Mouse (Mus musculus): ENCODE data around the gene Gli2. TPM values are rescaled to one million over a fixed set of nuclear protein-coding genes. Genes with fewer than 3 reads are reported as not detected.

Gene Gli2
- polyA plus RNA-seq, 1 experiment from 2014 or later = 6.5 TPM

DNA sequence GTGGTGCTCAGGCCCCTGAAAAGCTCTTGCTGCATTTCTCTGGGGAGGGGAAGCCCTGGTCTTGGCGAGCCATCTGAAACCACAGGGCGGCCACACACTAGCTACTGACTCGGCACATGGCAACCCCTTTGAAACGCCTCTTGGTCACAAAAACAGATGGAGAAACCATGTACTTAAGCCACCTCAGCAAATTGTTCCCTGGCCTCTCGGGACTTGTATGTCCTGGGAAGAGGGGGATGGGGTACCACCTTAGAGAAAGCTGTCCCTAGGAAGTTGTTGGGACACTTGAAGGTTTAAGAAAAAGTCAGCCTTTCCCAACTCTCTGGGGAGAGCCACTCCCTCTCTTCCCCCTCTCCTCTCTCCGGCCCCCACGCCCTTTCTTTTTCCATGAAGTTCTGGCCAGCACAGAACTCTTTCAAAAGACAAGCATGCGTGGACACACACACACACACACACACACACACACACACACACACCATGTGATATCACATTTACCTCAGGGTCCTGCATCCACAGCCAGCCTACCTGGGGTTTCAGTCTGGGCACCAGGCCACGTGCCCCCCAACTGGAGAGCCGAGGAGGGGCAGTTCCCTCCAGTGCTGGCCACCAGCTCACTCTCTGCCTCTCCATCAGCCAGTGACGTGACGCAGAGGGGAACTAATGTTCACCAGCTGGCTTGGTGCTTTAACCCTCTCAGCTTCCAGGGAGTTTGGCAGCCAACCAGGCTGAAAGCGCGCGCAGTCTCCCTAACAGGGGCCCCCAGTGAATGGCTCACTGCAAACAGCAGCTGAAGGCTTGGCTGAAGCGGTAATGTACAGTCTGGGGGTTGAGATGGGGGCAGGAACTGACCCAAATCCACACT is 71.2 kb downstream of the Gli2 start:
- 8% methylated on average over 16 of the region's 16 CpGs for WGBS
- peaks cover 35% of the 10 kb centered on the region for H3K4me1 ChIP-seq (ENCODE audit: insufficient read depth, low read length)
- ATAC-seq (ENCODE audit: low FRiP score, low TSS enrichment) = peak; percentile 91
- peak overlapping the region; percentile 49 for H3K4me2 ChIP-seq (replicated peaks; ENCODE audit: low read depth, low read length)
- no peaks in the 10 kb centered on the region for H3K36me3 ChIP-seq (ENCODE audit: insufficient read depth, low read length)
- peak overlapping the region; percentile 29; the same call in 1 of the 2 replicates for H3K9ac ChIP-seq (replicated peaks; ENCODE audit: low read length)
- peak overlapping the region; percentile 23 for H3K4me3 ChIP-seq (ENCODE audit: low read length)
- peak overlapping the region; percentile 90 for H3K27ac ChIP-seq (ENCODE audit: low read length)
- H3K27me3 ChIP-seq (ENCODE audit: insufficient read depth, low read length) = 0 out of 2 replicates have a peak, but pooled peaks cover 2% of the 10 kb centered on the region
- H3K9me3 ChIP-seq (ENCODE audit: low read length) = no peaks in the 10 kb centered on the region

DNA sequence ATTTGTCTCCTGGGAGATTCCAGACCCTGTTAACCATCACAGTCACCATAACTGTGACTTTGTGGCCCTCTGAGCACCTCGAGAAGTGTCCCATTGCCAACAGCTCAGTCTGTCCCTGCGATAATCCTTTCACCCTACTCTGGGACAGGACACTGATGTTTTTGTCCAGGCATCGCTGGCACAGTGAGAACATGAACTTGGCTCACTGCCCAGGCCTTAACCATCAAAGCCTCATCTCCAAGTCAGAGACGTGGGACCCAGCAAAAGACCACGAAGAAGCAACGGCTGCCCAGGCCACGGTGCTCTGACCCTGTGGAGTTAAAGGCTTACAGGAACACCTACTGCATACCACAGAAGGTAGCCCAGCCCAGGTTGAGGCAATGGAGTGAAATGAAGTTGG is 72.8 kb downstream of the Gli2 start:
- Histone ChIP-seq H3K36me3 (ENCODE audit: insufficient read depth, low read length) (no peaks in the 10 kb centered on the region), H3K27me3 (ENCODE audit: insufficient read depth, low read length) (0 out of 2 replicates have a peak, but pooled peaks cover 2% of the 10 kb centered on the region), H3K27ac (ENCODE audit: low read length) (0 out of 2 replicates have a peak overlapping the region, but pooled peaks have one; percentile 20), H3K4me3 (ENCODE audit: low read length) (no peak overlapping the region), H3K9me3 (ENCODE audit: low read length) (no peaks in the 10 kb centered on the region), H3K9ac (replicated peaks; ENCODE audit: low read length) (no peak overlapping the region), H3K4me2 (replicated peaks; ENCODE audit: low read depth, low read length) (peak overlapping the region; percentile 49; the same call in 1 of the 2 replicates), H3K4me1 (ENCODE audit: insufficient read depth, low read length) (peaks cover 41% of the 10 kb centered on the region)
- WGBS = 52% methylated on average over 7 of the region's 7 CpGs
- ATAC-seq (ENCODE audit: low FRiP score, low TSS enrichment) = no peak

DNA sequence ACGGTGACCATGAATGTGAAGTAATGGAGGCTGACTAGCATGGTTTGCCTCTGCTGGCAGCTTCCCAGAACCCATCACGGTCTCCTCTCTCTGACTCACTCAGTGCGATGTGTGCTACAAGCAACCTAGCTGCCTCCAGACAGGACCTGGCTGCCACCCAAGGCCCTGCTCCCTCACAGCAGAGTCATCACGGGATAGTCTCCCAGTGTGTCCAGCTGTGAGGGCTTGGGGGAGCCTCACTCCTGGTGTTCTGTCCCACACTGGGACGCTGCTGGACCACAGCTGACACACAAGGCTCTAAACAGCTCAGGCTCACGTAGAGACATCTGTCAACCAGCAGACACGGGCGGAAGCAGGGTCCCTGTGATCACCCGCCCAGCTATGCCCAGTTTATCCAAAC is 76.8 kb downstream of the Gli2 start:
- no peak overlapping the region for H3K4me3 ChIP-seq (ENCODE audit: low read length)
- H3K9me3 ChIP-seq (ENCODE audit: low read length) = no peaks in the 10 kb centered on the region
- no peak overlapping the region for H3K27ac ChIP-seq (ENCODE audit: low read length)
- H3K4me2 ChIP-seq (replicated peaks; ENCODE audit: low read depth, low read length) = no peak overlapping the region
- peaks cover 13% of the 10 kb centered on the region for H3K36me3 ChIP-seq (ENCODE audit: insufficient read depth, low read length)
- WGBS = 33% methylated on average over 9 of the region's 9 CpGs
- H3K27me3 ChIP-seq (ENCODE audit: insufficient read depth, low read length) = no peaks in the 10 kb centered on the region
- no peak overlapping the region for H3K9ac ChIP-seq (replicated peaks; ENCODE audit: low read length)
- peaks cover 18% of the 10 kb centered on the region for H3K4me1 ChIP-seq (ENCODE audit: insufficient read depth, low read length)
- ATAC-seq (ENCODE audit: low FRiP score, low TSS enrichment) = peak; percentile 72

DNA sequence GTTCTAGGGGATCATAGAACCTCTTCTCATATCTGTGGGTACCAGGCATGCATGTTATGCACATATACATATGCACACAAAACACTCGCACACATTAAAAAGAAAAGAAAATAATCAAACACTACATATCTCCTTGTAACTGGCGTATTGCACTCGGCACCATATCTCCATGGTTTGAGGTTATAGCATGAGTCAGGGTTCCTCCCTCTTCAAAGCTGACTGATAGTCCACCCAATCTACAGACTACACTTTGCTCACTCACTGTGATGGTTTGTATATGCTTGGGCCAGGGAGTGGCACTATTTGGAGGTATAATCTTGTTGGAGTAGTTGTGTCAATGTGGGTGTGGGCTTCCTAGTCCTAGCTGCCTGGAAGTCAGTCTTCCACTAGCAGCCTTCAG is 78.0 kb downstream of the Gli2 start:
- H3K4me1 ChIP-seq (ENCODE audit: insufficient read depth, low read length) = peaks cover 8% of the 10 kb centered on the region
- no peaks in the 10 kb centered on the region for H3K9me3 ChIP-seq (ENCODE audit: low read length)
- H3K27ac ChIP-seq (ENCODE audit: low read length) = no peak overlapping the region
- no peak overlapping the region for H3K9ac ChIP-seq (replicated peaks; ENCODE audit: low read length)
- ATAC-seq (ENCODE audit: low FRiP score, low TSS enrichment) = no peak
- 92% methylated on average over 3 of the region's 3 CpGs for WGBS
- peaks cover 18% of the 10 kb centered on the region for H3K36me3 ChIP-seq (ENCODE audit: insufficient read depth, low read length)
- no peaks in the 10 kb centered on the region for H3K27me3 ChIP-seq (ENCODE audit: insufficient read depth, low read length)
- no peak overlapping the region for H3K4me2 ChIP-seq (replicated peaks; ENCODE audit: low read depth, low read length)
- H3K4me3 ChIP-seq (ENCODE audit: low read length) = no peak overlapping the region

DNA sequence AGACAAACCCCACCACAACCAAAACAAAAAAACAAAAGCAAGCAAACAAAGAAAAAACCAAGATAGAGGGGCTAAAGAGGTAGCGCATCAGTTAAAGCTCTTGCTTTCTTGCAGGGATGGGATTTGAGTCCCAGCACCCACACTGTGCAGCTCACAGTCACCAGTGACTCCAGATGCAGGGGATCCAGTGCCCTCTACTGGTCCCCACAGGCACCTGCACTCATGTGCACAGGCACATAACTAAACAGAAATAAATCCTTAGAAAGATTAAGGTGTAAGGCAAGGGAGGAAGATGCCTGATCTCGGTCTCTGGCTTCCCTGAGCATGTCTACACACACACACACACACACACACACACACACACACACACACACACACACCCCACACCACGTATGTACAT is 83.4 kb downstream of the Gli2 start:
- no peaks in the 10 kb centered on the region for H3K9me3 ChIP-seq (ENCODE audit: low read length)
- H3K27ac ChIP-seq (ENCODE audit: low read length) = no peak overlapping the region
- H3K4me1 ChIP-seq (ENCODE audit: insufficient read depth, low read length) = no peaks in the 10 kb centered on the region
- peaks cover 22% of the 10 kb centered on the region for H3K36me3 ChIP-seq (ENCODE audit: insufficient read depth, low read length)
- H3K27me3 ChIP-seq (ENCODE audit: insufficient read depth, low read length) = no peaks in the 10 kb centered on the region
- H3K9ac ChIP-seq (replicated peaks; ENCODE audit: low read length) = no peak overlapping the region
- no peak overlapping the region for H3K4me3 ChIP-seq (ENCODE audit: low read length)
- no peak for ATAC-seq (ENCODE audit: low FRiP score, low TSS enrichment)
- no peak overlapping the region for H3K4me2 ChIP-seq (replicated peaks; ENCODE audit: low read depth, low read length)
- WGBS = 96% methylated on average over 3 of the region's 3 CpGs

DNA sequence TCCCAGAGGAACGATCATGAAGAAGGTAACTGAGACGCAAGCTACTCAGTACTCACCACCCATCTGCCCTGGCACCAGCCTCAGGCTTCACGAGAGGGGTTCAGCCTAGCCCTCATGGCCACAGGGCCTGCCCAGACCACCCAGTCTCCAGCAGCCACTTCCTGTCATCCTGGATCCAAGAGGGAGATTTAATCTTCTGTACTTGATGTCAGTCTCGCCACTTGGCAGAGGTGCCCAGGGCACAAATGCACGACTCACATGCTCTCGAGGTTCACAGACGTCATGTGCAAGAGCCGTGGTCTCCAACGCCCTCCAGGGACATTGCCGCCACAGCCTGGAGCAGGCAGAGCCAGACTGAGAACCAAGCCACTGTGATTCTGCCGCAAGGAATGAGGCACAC is 84.0 kb downstream of the Gli2 start:
- ATAC-seq (ENCODE audit: low FRiP score, low TSS enrichment) = no peak
- H3K27me3 ChIP-seq (ENCODE audit: insufficient read depth, low read length) = no peaks in the 10 kb centered on the region
- no peak overlapping the region for H3K9ac ChIP-seq (replicated peaks; ENCODE audit: low read length)
- H3K4me3 ChIP-seq (ENCODE audit: low read length) = no peak overlapping the region
- H3K27ac ChIP-seq (ENCODE audit: low read length) = no peak overlapping the region
- H3K9me3 ChIP-seq (ENCODE audit: low read length) = no peaks in the 10 kb centered on the region
- 70% methylated on average over 11 of the region's 11 CpGs for WGBS
- H3K4me1 ChIP-seq (ENCODE audit: insufficient read depth, low read length) = no peaks in the 10 kb centered on the region
- H3K36me3 ChIP-seq (ENCODE audit: insufficient read depth, low read length) = peaks cover 22% of the 10 kb centered on the region
- H3K4me2 ChIP-seq (replicated peaks; ENCODE audit: low read depth, low read length) = no peak overlapping the region

DNA sequence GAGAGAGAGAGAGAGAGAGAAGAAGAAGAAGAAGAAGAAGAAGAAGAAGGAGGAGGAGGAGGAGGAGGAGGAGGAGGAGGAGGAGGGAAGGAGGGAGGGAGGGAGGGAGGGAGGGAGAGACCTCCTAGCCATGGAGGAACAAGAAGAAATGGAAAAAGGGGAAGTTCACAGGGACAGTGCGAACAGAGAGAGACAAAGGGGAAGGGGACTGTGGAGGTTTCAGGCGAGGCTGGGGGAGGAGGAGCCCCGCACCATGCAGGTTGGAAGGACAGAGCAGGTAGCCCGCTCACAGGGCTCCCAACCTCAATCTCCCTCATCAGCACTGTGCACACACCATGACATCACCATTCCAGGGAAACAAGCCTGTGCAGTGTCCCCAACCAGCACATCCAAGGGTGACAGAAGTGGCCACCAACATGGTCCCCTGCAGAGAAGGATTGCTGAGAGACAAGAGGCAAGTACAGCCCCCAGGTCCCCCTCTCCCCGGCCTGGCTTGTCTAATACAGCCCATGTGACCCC is 84.7 kb downstream of the Gli2 start:
- Histone ChIP-seq H3K27ac (ENCODE audit: low read length) (no peak overlapping the region), H3K9me3 (ENCODE audit: low read length) (no peaks in the 10 kb centered on the region), H3K4me2 (replicated peaks; ENCODE audit: low read depth, low read length) (no peak overlapping the region), H3K4me3 (ENCODE audit: low read length) (no peak overlapping the region), H3K9ac (replicated peaks; ENCODE audit: low read length) (no peak overlapping the region), H3K4me1 (ENCODE audit: insufficient read depth, low read length) (no peaks in the 10 kb centered on the region), H3K27me3 (ENCODE audit: insufficient read depth, low read length) (no peaks in the 10 kb centered on the region), H3K36me3 (ENCODE audit: insufficient read depth, low read length) (peaks cover 22% of the 10 kb centered on the region)
- ATAC-seq (ENCODE audit: low FRiP score, low TSS enrichment) = no peak
- 84% methylated on average over 5 of the region's 5 CpGs for WGBS

DNA sequence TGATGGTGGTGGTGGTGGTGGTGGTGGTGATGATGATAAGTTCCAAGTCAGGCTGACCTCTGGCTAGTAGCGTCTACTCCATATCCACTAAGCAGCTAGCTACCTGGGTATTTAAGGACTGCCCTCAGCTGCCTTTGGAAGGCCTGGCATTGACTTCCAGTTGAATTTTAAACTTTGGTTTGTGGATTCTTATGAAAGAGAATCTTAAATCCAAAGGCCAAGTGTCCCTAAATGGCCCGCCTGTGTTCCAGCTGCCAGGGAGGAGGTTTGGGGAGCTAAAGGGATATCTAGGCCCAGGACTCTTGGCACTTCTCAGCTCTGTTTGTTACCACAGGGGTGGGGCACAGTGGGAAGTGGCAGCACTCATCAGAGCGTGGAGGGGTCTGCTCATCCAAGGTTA is 85.4 kb downstream of the Gli2 start:
- WGBS = 91% methylated on average over 3 of the region's 3 CpGs
- no peaks in the 10 kb centered on the region for H3K9me3 ChIP-seq (ENCODE audit: low read length)
- no peak overlapping the region for H3K27ac ChIP-seq (ENCODE audit: low read length)
- H3K4me1 ChIP-seq (ENCODE audit: insufficient read depth, low read length) = no peaks in the 10 kb centered on the region
- H3K27me3 ChIP-seq (ENCODE audit: insufficient read depth, low read length) = no peaks in the 10 kb centered on the region
- no peak overlapping the region for H3K9ac ChIP-seq (replicated peaks; ENCODE audit: low read length)
- peaks cover 16% of the 10 kb centered on the region for H3K36me3 ChIP-seq (ENCODE audit: insufficient read depth, low read length)
- no peak for ATAC-seq (ENCODE audit: low FRiP score, low TSS enrichment)
- no peak overlapping the region for H3K4me2 ChIP-seq (replicated peaks; ENCODE audit: low read depth, low read length)
- H3K4me3 ChIP-seq (ENCODE audit: low read length) = no peak overlapping the region

DNA sequence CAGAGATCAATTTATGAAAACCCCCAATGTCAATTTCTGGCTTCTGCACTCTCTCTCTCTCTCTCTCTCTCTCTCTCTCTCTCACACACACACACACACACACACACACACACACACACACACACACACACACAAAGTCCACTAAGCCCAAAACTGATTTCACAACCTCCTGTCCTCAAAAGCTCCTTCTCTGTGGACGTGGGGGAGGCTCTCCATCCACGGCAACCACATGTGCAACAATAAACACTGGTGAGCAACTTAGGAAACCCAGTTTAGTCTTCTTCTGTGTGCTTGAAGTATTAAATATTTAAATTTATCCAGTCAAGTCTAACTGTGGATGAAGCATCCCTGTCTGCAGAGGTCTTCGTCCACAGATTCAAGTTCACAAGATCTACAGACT is 86.1 kb downstream of the Gli2 start:
- no peaks in the 10 kb centered on the region for H3K27me3 ChIP-seq (ENCODE audit: insufficient read depth, low read length)
- H3K27ac ChIP-seq (ENCODE audit: low read length) = no peak overlapping the region
- peaks cover 14% of the 10 kb centered on the region; the same call in 1 of the 2 replicates for H3K36me3 ChIP-seq (ENCODE audit: insufficient read depth, low read length)
- no peaks in the 10 kb centered on the region for H3K9me3 ChIP-seq (ENCODE audit: low read length)
- H3K4me3 ChIP-seq (ENCODE audit: low read length) = no peak overlapping the region
- ATAC-seq (ENCODE audit: low FRiP score, low TSS enrichment) = no peak
- H3K4me2 ChIP-seq (replicated peaks; ENCODE audit: low read depth, low read length) = no peak overlapping the region
- 62% methylated on average over 3 of the region's 3 CpGs for whole genome bisulfite sequencing
- H3K4me1 ChIP-seq (ENCODE audit: insufficient read depth, low read length) = no peaks in the 10 kb centered on the region
- no peak overlapping the region for H3K9ac ChIP-seq (replicated peaks; ENCODE audit: low read length)

DNA sequence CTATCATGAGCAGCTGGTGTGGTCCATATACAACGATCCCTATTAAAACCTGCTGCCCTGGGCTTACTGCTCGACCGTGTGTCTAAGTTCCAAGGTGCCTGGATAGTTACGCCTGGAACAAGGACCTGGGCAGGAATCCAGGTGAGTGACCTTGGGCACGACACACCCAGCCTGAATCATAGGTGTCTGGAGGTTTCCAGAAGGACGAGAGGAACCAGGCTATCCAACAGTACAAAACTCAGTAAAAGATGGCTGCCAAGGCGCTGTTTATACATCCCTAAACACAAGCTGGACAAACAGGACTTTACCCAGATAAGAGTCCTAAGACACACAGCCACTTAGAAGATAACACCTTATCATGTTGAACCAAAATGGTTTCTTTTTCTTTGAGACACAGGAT is 94.8 kb downstream of the Gli2 start:
- no peak overlapping the region for H3K4me3 ChIP-seq (ENCODE audit: low read length)
- H3K9me3 ChIP-seq (ENCODE audit: low read length) = no peaks in the 10 kb centered on the region
- ATAC-seq (ENCODE audit: low FRiP score, low TSS enrichment) = no peak
- no peak overlapping the region for H3K27ac ChIP-seq (ENCODE audit: low read length)
- H3K36me3 ChIP-seq (ENCODE audit: insufficient read depth, low read length) = no peaks in the 10 kb centered on the region
- no peak overlapping the region for H3K9ac ChIP-seq (replicated peaks; ENCODE audit: low read length)
- H3K27me3 ChIP-seq (ENCODE audit: insufficient read depth, low read length) = no peaks in the 10 kb centered on the region
- 92% methylated on average over 7 of the region's 7 CpGs for WGBS
- H3K4me2 ChIP-seq (replicated peaks; ENCODE audit: low read depth, low read length) = no peak overlapping the region
- H3K4me1 ChIP-seq (ENCODE audit: insufficient read depth, low read length) = peaks cover 24% of the 10 kb centered on the region

Data from kidney, embryonic 16.5 days (tissue).